Mouse (Mus musculus): Measurements from ENCODE around the gene Hipk1.

DNA sequence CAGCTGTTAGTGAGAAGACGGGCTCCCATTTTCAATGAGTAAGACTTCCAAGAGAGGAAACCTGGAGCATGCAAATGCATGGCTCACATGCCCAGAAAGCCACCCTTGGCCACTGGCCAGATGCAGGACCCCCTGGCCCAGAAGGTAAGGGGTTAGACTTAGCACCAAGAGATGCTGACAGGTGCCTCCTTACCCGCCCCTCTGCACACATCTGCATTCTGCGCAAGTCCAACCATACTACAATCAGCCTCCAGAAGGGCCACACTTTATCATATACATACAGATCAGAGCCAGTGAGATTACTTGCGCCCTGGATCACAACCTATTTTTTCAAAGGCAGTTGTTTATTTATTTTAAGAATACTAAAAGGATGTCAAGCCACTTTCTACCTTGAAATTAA, 72.6 kb downstream of the Hipk1 start:
- TF ChIP-seq CTCF (IDR thresholded peaks at IDR 0.05): no peak
- no peak for TF ChIP-seq EP300 (IDR thresholded peaks at IDR 0.05)
